Mouse (Mus musculus) myocyte (in vitro differentiated cells): ENCODE measurements around the gene Mylk. TPM values are rescaled to one million over a fixed set of nuclear protein-coding genes. Genes with fewer than 3 reads are reported as not detected.

Source experiments
- H3K27me3 ChIP-seq: one replicate; pipeline ENCODE4 v1.6.1; 2011; ENCODE audit not compliant: control insufficient read depth, insufficient read depth, insufficient read length
- H3K36me3 ChIP-seq: one replicate; pipeline ENCODE4 v1.6.1; 2011; ENCODE audit not compliant: control insufficient read depth, insufficient read depth
- H3K4me2 ChIP-seq: one replicate; pipeline ENCODE4 v1.6.1; 2011; ENCODE audit warnings: low read depth, control low read depth
- H3K4me3 ChIP-seq: one replicate; pipeline ENCODE4 v1.5.1; 2011; ENCODE audit warnings: mild to moderate bottlenecking, control low read depth, moderate library complexity
- H3K79me2 ChIP-seq: one replicate; pipeline ENCODE4 v1.6.1; 2011; ENCODE audit not compliant: control insufficient read depth, insufficient read depth
- H3ac ChIP-seq: one replicate; pipeline ENCODE4 v1.6.1; 2011; ENCODE audit not compliant: control insufficient read depth, insufficient read length
- CEBPB ChIP-seq: IDR thresholded peaks from 2 replicates; pipeline ENCODE4 v1.6.1; 2011; ENCODE audit warnings: mild to moderate bottlenecking, moderate library complexity; ENCODE audit not compliant: poor library complexity, insufficient read depth, severe bottlenecking
- E2F4 ChIP-seq: IDR thresholded peaks from one replicate; pipeline ENCODE4 v1.6.1; 2011; ENCODE audit warnings: mild to moderate bottlenecking, control low read depth, moderate library complexity; ENCODE audit not compliant: insufficient read depth
- MAX ChIP-seq: IDR thresholded peaks from one replicate; pipeline ENCODE4 v1.6.1; 2011; ENCODE audit warnings: low read depth, mild to moderate bottlenecking, control low read depth
- MYOD1 ChIP-seq, 3 experiments: IDR thresholded peaks; one replicate each; pipeline ENCODE4 v1.6.1; 2011; ENCODE audit warnings: control low read depth in 2 of 3, low read depth in 2 of 3, mild to moderate bottlenecking in 2 of 3, moderate library complexity in 1 of 3; ENCODE audit not compliant: insufficient read length in 2 of 3, control insufficient read depth in 1 of 3
- MYOG ChIP-seq, 3 experiments: IDR thresholded peaks; one replicate each; pipeline ENCODE4 v1.6.1; 2011; ENCODE audit warnings: control low read depth in 2 of 3, low read depth in 2 of 3, mild to moderate bottlenecking in 2 of 3; ENCODE audit not compliant: insufficient read length in 2 of 3, control insufficient read depth in 1 of 3, insufficient read depth in 1 of 3
- POLR2A ChIP-seq: IDR thresholded peaks from one replicate; pipeline ENCODE4 v1.6.1; 2011; ENCODE audit warnings: low read depth, mild to moderate bottlenecking, control low read depth, moderate library complexity; ENCODE audit not compliant: insufficient read length
- POLR2AphosphoS2 ChIP-seq: IDR thresholded peaks from one replicate; pipeline ENCODE4 v1.6.1; 2011; ENCODE audit warnings: low read depth, control low read depth; ENCODE audit not compliant: insufficient read length
- REST ChIP-seq: IDR thresholded peaks from one replicate; pipeline ENCODE4 v1.6.1; 2011; ENCODE audit warnings: mild to moderate bottlenecking, control low read depth, moderate library complexity; ENCODE audit not compliant: insufficient read depth, insufficient read length
- SRF ChIP-seq: IDR thresholded peaks from one replicate; pipeline ENCODE4 v1.6.1; 2011; ENCODE audit warnings: low read depth; ENCODE audit not compliant: control insufficient read depth, insufficient read length
- TCF12 ChIP-seq: IDR thresholded peaks from one replicate; pipeline ENCODE4 v1.6.1; 2011; ENCODE audit warnings: mild to moderate bottlenecking, control low read depth; ENCODE audit not compliant: poor library complexity, insufficient read depth, severe bottlenecking
- TCF3 ChIP-seq: IDR thresholded peaks from one replicate; pipeline ENCODE4 v1.6.1; 2011; ENCODE audit warnings: low read depth, control low read depth; ENCODE audit not compliant: insufficient read length
- USF1 ChIP-seq: IDR thresholded peaks from one replicate; pipeline ENCODE4 v1.6.1; 2011; ENCODE audit warnings: low read depth, mild to moderate bottlenecking, control low read depth, moderate library complexity
- polyA plus RNA-seq: library from polyadenylated mRNA; unstranded; fragments of >200 nt; fragmentation: generic; extraction: Trizol; gene quantifications from one replicate; pipeline ENCODE4 v1.2.1, GENCODE M21; 2012; ENCODE audit warnings: missing spikeins

Mylk gene
- polyA plus RNA-seq, 1 experiment: 2.1 TPM

DNA sequence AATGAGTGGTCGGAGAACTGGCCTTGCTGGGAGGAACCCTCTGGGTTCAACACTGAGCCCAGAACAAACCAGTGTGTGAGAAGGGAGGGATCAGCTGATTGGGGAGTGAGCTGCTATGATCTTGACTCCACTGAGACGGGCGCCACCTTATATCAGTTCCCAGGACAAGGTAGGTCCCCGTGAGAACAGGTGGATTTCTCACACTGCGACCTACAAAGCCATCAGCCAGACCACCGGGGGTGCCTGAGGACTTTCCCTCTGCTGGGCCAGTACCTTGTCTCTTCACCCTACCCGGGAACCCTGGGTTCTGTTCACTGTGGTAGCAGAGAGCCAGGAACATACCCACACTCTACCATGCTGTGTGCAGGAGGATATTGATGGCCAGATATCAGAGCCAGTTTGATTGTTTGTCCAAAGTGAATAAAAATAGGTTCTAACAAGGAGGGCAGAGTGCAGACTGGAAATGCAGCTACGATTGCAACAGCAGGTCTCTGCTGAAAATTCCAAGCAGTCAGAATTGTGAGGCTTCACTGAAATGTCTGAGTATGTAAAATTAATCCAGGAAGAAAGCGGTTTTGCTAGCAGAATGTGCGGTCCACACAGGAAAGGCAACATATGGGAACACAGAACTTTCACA is 248.8 kb downstream of the Mylk start:
- Histone ChIP-seq H3K27me3 (peaks cover 10% of the 10 kb centered on the region), H3K79me2 (no peaks in the 10 kb centered on the region), H3K36me3 (no peaks in the 10 kb centered on the region), H3K4me3 (no peak overlapping the region), H3ac (no peak overlapping the region), H3K4me2 (no peak overlapping the region)
- no peak for TF ChIP-seq MYOD1 (IDR thresholded peaks at IDR 0.05; ENCODE audit: control insufficient read depth in 1 of 3, insufficient read length in 2 of 3, low read depth in 2 of 3)
- no peak for TF ChIP-seq POLR2AphosphoS2
- no peak for TF ChIP-seq TCF12
- no peak for TF ChIP-seq SRF
- no peak for TF ChIP-seq REST
- TF ChIP-seq CEBPB: no peak
- no peak for TF ChIP-seq USF1
- TF ChIP-seq MYOG (IDR thresholded peaks at IDR 0.05; ENCODE audit: control insufficient read depth in 1 of 3, insufficient read depth in 1 of 3, insufficient read length in 2 of 3, low read depth in 2 of 3): no peak
- TF ChIP-seq MAX: no peak
- no peak for TF ChIP-seq POLR2A
- TF ChIP-seq TCF3: no peak
- TF ChIP-seq E2F4: no peak

DNA sequence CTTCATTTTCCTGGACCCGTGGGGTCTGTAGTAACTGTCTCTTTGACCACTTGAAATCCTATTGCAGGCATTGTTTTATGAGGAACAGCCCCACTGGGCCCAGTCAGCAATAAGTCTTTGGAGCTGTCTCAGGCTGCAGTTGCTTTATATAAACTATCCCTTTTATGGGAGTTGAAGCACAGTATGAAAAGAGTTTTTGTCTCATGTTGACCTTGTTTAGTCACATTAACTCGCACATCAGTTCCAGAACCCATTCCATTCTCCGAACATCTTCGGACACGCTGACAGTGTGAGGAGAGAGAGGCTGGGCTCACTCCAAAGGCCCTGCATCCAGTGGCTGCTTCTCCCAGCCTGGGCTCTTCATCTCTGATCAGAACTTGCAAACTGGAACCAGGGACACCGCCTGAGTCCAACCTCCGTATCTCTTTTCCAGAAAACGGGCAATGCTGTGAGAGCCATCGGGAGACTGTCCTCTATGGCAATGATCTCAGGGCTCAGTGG is 249.7 kb downstream of the Mylk start:
- Histone ChIP-seq H3ac (no peak overlapping the region), H3K79me2 (no peaks in the 10 kb centered on the region), H3K4me3 (no peak overlapping the region), H3K27me3 (peaks cover 4% of the 10 kb centered on the region), H3K36me3 (no peaks in the 10 kb centered on the region), H3K4me2 (no peak overlapping the region)
- TF ChIP-seq E2F4 (no peak), MYOD1 (IDR thresholded peaks at IDR 0.05; ENCODE audit: control insufficient read depth in 1 of 3, insufficient read length in 2 of 3, low read depth in 2 of 3) (no peak), USF1 (no peak), MYOG (IDR thresholded peaks at IDR 0.05; ENCODE audit: control insufficient read depth in 1 of 3, insufficient read depth in 1 of 3, insufficient read length in 2 of 3, low read depth in 2 of 3) (no peak), CEBPB (no peak), TCF3 (no peak)

DNA sequence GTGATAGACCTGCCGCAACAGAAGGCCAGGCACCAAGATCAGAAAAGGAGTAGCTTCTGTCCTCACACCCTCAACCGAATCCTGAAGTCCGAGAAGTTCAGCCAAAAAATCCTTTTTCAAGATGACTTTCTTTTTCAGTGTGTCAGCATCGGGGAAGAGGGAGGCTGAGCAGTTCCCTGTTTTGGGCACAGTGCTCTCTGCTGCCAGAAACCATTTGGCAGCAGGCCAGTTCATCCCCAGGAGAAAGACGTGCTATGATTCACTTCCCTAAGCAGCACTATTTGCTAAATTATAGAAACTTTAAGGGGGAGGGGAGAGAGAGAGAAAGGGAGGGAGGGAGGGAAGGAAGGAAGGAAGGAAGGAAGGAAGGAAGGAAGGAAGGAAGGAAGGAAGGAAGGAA is 251.1 kb downstream of the Mylk start:
- H3K4me2 ChIP-seq: no peak overlapping the region
- no peak overlapping the region for H3ac ChIP-seq
- TF ChIP-seq E2F4: no peak
- TF ChIP-seq MAX: no peak
- TF ChIP-seq POLR2AphosphoS2: no peak
- TF ChIP-seq TCF3: no peak
- TF ChIP-seq SRF: no peak
- no peak for TF ChIP-seq USF1
- TF ChIP-seq REST: no peak
- TF ChIP-seq TCF12: no peak
- TF ChIP-seq MYOD1 (IDR thresholded peaks at IDR 0.05; ENCODE audit: control insufficient read depth in 1 of 3, insufficient read length in 2 of 3, low read depth in 2 of 3): no peak
- TF ChIP-seq POLR2A: no peak
- no peaks in the 10 kb centered on the region for H3K79me2 ChIP-seq
- H3K4me3 ChIP-seq: no peak overlapping the region
- peaks cover 4% of the 10 kb centered on the region for H3K27me3 ChIP-seq
- H3K36me3 ChIP-seq: no peaks in the 10 kb centered on the region

DNA sequence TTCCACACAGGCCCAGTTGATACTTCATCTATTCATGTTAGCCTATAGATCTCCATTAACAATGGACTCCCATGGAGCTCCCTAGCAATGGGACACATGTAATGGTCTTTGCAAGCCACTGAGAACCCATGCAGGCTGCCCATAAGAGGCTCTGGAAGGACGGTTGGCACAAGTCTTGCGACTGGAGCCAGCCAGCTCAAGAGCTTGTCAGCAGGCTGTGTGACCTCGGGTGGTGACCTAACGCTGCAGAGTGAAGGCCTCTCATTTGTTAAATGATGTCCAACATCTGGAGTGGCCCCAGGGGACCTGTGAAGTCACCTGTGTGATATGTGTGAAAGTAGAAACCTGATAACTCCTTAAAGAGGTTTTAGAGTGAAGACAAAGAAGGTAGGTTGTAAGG is 252.0 kb downstream of the Mylk start:
- TF ChIP-seq TCF3 (no peak), MYOD1 (IDR thresholded peaks at IDR 0.05; ENCODE audit: control insufficient read depth in 1 of 3, insufficient read length in 2 of 3, low read depth in 2 of 3) (no peak), CEBPB (no peak), USF1 (no peak), MAX (no peak), POLR2AphosphoS2 (no peak), MYOG (IDR thresholded peaks at IDR 0.05; ENCODE audit: control insufficient read depth in 1 of 3, insufficient read depth in 1 of 3, insufficient read length in 2 of 3, low read depth in 2 of 3) (no peak), SRF (no peak)

DNA sequence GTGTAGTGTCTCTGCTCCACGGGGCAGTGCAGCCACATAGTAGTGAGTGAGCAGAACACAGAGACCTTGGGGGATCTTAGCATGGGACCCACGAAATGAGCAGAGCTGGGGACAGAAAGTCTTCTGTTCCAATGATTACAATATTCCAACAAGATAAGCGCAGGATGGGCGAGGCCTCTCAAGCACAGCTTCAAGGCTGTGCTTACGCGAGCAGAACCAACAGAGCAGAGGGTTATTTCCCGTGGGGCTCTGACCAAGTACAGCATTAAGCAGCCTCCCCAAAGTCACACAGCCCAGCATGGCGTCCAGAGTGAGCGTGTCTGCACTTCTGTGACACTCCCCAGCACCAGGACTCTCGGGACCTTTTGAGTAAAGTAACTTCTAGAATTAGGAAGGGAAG is 252.6 kb downstream of the Mylk start:
- TF ChIP-seq MYOD1 (IDR thresholded peaks at IDR 0.05; ENCODE audit: control insufficient read depth in 1 of 3, insufficient read length in 2 of 3, low read depth in 2 of 3) (no peak), SRF (no peak), USF1 (no peak), TCF3 (no peak), TCF12 (no peak), E2F4 (no peak), MYOG (IDR thresholded peaks at IDR 0.05; ENCODE audit: control insufficient read depth in 1 of 3, insufficient read depth in 1 of 3, insufficient read length in 2 of 3, low read depth in 2 of 3) (no peak), MAX (no peak), CEBPB (no peak), REST (no peak), POLR2AphosphoS2 (no peak), POLR2A (no peak)
- no peaks in the 10 kb centered on the region for H3K36me3 ChIP-seq
- H3ac ChIP-seq: no peak overlapping the region
- no peak overlapping the region for H3K4me3 ChIP-seq
- H3K79me2 ChIP-seq: no peaks in the 10 kb centered on the region
- H3K4me2 ChIP-seq: no peak overlapping the region
- H3K27me3 ChIP-seq: peaks cover 3% of the 10 kb centered on the region

More for the DNA sequence above, 252.0 kb downstream of the Mylk start:
- Histone ChIP-seq H3ac (no peak overlapping the region), H3K79me2 (no peaks in the 10 kb centered on the region), H3K4me3 (no peak overlapping the region), H3K36me3 (no peaks in the 10 kb centered on the region), H3K27me3 (peaks cover 4% of the 10 kb centered on the region), H3K4me2 (no peak overlapping the region)
